Mouse (Mus musculus): ENCODE results near the gene Tfap2e. TPM values are rescaled to one million over a fixed set of nuclear protein-coding genes. Genes with fewer than 3 reads are reported as not detected.

Tfap2e gene
- polyA plus RNA-seq, 1 experiment from 2014 or later = 0.06 TPM

GRCm38 (mm10) chr4:126682298-126682697 is 53.7 kb downstream of the Tfap2e start:
- H3K27ac ChIP-seq (replicated peaks) = no peak overlapping the region
- ATAC-seq (ENCODE audit: low FRiP score) = no peak
- H3K9me3 ChIP-seq (replicated peaks) = no peaks in the 10 kb centered on the region
- H3K36me3 ChIP-seq = peaks cover 23% of the 10 kb centered on the region
- H3K4me3 ChIP-seq (replicated peaks) = no peak overlapping the region
- no peaks in the 10 kb centered on the region for H3K27me3 ChIP-seq (replicated peaks)
- no peak overlapping the region for H3K4me2 ChIP-seq
- WGBS = 87% methylated on average over 5 of the region's 5 CpGs
- no peak overlapping the region for H3K9ac ChIP-seq (replicated peaks)
- peaks cover 36% of the 10 kb centered on the region for H3K4me1 ChIP-seq

- peak; percentile 98 for ATAC-seq (ENCODE audit: low FRiP score)
- 4% methylated on average over 48 of the region's 48 CpGs for WGBS
- peak within 1 kb of the TSS; percentile 99 for H3K9ac ChIP-seq (replicated peaks)
Measured at GRCm38 (mm10) chr4:126677054-126678003, 58.7 kb downstream of the Tfap2e start, which contains the start of gene Psmb2. TSS of gene Psmb2 (plus strand) at chr4:126677630.

GRCm38 (mm10) chr4:126667075-126667474 is 69.0 kb downstream of the Tfap2e start:
- Histone ChIP-seq H3K36me3 (no peaks in the 10 kb centered on the region), H3K4me3 (replicated peaks) (no peak overlapping the region), H3K4me2 (no peak overlapping the region), H3K27me3 (replicated peaks) (no peaks in the 10 kb centered on the region), H3K27ac (replicated peaks) (no peak overlapping the region), H3K9me3 (replicated peaks) (no peaks in the 10 kb centered on the region), H3K4me1 (no peaks in the 10 kb centered on the region), H3K9ac (replicated peaks) (no peak overlapping the region)
- 96% methylated on average over 2 of the region's 2 CpGs for WGBS
- no peak for ATAC-seq (ENCODE audit: low FRiP score)

More at GRCm38 (mm10) chr4:126677054-126678003, 58.7 kb downstream of the Tfap2e start, which contains the start of gene Psmb2:
- Histone ChIP-seq H3K27me3 (replicated peaks) (0 out of 2 replicates have a peak, but pooled peaks cover 3% of the 10 kb centered on the region), H3K4me2 (peak within 1 kb of the TSS; percentile 94), H3K9me3 (replicated peaks) (no peaks in the 10 kb centered on the region), H3K27ac (replicated peaks) (peak within 1 kb of the TSS; percentile 85), H3K4me3 (replicated peaks) (peak within 1 kb of the TSS; percentile 100), H3K4me1 (peaks cover 31% of the 10 kb centered on the region), H3K36me3 (no peaks in the 10 kb centered on the region)

Other genes starting within 250 kb of the Tfap2e start
- gene Ago4, start 202.8 kb downstream of the Tfap2e start, polyA plus RNA-seq (2015; fragmentation: Nextera tagmentation; extraction: Ambion mirVana) = 5.8 and 7.1 TPM in 2 replicates
- gene Clspn, start 179.3 kb downstream of the Tfap2e start, polyA plus RNA-seq (2015; fragmentation: Nextera tagmentation; extraction: Ambion mirVana) = 3.8 and 13.3 TPM in 2 replicates
- gene 5730409E04Rik, start 126.4 kb downstream of the Tfap2e start, polyA plus RNA-seq (2015; fragmentation: Nextera tagmentation; extraction: Ambion mirVana) = 14.9 and 19.1 TPM in 2 replicates
- gene Psmb2, start 58.6 kb downstream of the Tfap2e start, polyA plus RNA-seq (2015; fragmentation: Nextera tagmentation; extraction: Ambion mirVana) = 419 and 433 TPM in 2 replicates
- gene Ncdn, start 17.2 kb upstream of the Tfap2e start, polyA plus RNA-seq (2015; fragmentation: Nextera tagmentation; extraction: Ambion mirVana) = 146 and 156 TPM in 2 replicates
- 33.5 and 41.7 TPM in 2 replicates for gene AU040320, start 17.3 kb upstream of the Tfap2e start, polyA plus RNA-seq (2015; fragmentation: Nextera tagmentation; extraction: Ambion mirVana)
- 22.6 and 24.9 TPM in 2 replicates for gene Zmym4, start 231.9 kb upstream of the Tfap2e start, polyA plus RNA-seq (2015; fragmentation: Nextera tagmentation; extraction: Ambion mirVana)